Mouse (Mus musculus): ENCODE measurements around the gene Hist1h2be. TPM values are rescaled to one million over a fixed set of nuclear protein-coding genes. Genes with fewer than 3 reads are reported as not detected.
"Not testable (repeated sequence)": the region's sequence is repeated elsewhere in the genome, so short reads cannot be mapped to it uniquely, and the experiment has no call there.

Hist1h2be gene
- total RNA-seq, 2 experiments from 2014 or later: 7.4 to 7.7 TPM

DNA sequence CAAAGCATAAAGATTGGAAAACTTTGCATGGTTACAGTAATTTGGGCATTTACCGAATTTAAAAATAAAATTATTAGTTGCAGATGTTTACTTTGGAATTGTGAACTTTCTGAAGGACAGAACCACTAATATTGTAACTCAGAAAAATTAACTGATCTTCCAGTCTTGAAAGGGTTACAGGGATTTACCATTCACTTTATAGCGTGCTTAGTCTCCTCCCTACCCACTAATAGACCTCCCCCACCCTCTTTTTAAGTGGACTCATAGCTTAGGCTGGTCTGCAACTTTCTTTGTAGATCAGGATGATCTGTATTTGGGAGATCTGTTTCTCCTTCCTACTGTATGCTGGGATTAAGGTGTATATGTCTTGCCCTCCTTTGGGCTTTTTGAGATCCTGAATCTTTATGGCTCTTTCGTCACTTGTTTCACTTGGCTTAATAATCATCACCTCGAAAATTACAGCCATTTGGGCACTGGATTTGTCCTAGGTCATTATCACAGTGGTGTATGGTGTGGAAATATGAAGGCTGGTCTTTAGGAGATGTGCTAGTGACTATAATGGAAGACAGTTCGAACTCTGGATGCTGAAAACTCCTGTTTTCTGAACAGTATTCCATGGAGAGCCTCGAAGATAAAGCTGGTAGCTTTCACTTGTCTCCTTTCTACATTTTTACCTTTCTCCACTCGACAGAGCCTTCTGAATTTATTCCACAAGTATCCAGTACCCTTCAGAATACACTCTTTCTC, 84.7 kb downstream of the Hist1h2be start:
- intact Hi-C loops (cut with DNase I): no loop called here
- no peak for DNase-seq (ENCODE audit: low spot score in 2 of 2)

DNA sequence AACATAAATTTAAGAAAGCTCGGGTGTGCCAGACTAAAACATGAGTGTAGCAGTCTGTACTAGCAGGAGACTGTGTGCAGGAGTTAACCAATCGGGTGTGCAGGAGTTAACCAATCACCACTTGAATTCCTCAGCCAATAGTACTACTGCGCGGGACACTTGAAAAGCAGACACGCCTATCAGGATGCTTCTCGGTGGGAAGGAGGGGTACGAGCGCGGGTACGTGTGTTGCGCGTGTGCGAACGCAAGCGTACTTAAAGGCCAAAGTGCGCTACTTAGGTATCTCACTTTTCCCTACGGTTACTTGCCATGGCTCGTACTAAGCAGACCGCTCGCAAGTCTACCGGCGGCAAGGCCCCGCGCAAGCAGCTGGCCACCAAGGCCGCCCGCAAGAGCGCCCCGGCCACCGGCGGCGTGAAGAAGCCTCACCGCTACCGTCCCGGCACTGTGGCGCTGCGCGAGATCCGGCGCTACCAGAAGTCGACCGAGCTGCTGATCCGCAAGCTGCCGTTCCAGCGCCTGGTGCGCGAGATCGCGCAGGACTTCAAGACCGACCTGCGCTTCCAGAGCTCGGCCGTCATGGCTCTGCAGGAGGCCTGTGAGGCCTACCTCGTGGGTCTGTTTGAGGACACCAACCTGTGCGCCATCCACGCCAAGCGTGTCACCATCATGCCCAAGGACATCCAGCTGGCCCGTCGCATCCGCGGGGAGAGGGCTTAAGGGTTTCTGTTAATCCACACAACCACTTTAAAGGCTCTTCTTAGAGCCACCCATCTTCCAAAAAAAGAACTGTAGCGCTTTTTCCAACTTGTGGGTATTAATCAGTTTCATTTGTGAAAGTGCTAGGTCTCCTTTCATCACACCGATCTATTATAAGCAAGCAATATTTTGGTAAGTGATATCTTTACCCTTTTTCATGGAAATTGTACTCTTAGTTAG, 85.5 kb downstream of the Hist1h2be start, which contains the start of gene Hist1h3g:
TSS of gene Hist1h3g (plus strand) at position 286 of the 939 bp plus-strand sequence.
- intact Hi-C loops (cut with DNase I): not testable (repeated sequence)

DNA sequence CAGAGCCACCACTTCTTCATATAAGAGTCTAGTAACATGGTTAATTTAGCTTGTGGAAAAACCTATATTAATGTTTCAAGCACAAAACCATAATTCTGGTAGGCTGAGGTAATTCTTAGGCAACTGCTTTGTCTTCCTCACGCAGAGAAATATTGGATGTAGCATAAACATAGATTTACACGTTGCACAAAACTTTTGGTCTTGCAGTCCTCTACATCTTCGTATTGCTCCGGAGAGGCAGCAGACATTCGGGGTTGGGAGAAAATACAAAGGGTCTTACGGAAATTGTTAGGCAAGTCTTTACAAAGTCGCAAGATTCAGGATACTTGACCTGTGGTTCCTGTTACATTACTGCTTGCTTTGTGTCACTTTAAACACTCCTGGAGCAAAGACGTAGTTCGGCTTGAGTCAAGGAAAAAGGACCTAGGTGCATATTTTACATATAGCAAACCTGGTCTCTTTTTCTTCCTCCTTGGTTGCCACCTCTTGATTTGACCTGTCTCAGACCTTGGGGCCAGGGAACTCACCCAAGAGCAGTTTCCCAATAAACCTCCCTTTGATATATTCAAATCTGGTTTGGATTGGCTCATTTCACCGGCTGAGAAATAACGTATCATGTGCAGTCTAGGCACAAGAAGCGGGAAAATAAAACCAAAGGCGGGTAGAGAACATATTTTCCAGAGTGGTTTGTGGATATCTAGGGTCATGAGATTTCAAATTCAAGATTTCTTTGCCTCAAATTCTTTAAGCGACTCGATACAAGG, 86.4 kb downstream of the Hist1h2be start:
- DNase-seq (ENCODE audit: low spot score in 2 of 2): no peak
- intact Hi-C loops (cut with DNase I): loop anchor here (5.0 kb wide), 3 partner anchors 88 to 1817 kb away; partner anchors contain the start of genes Hist1h1c, Hist1h1e, Hist1h2ai and Hist1h2be

More for the DNA sequence above, 85.5 kb downstream of the Hist1h2be start, which contains the start of gene Hist1h3g:
- DNase-seq (ENCODE audit: low spot score in 2 of 2): peak; percentile 92 to 97

Small RNAs within 50 kb of the gene (microRNA-seq; reads per million reads assigned to microRNA genes)
- gene Gm44297 (0 reads per million in 2 experiments), gene Gm44359 (0 reads per million in 2 experiments), gene Gm44394 (0 reads per million in 2 experiments)

Other genes starting within 250 kb of the Hist1h2be start
- 1 to 10 TPM; 8.3 to 8.9 TPM for gene Abt1, start 197.3 kb downstream of the Hist1h2be start, total RNA-seq (2021)
- not detected for gene Btn1a1, start 155.2 kb downstream of the Hist1h2be start, total RNA-seq (2021)
- gene Btn2a2, start 132.3 kb downstream of the Hist1h2be start, total RNA-seq (2021): 1 to 10 TPM; 1.1 to 1.3 TPM
- gene Hist1h4h, start 90.1 kb downstream of the Hist1h2be start, total RNA-seq (2021): 100 to 1,000 TPM; 300 to 349 TPM
- gene Hist1h2af, start 87.2 kb downstream of the Hist1h2be start, total RNA-seq (2021): 1 to 10 TPM; 1.6 to 3.9 TPM
- gene Hist1h3g, start 85.7 kb downstream of the Hist1h2be start, total RNA-seq (2021): 1 to 10 TPM; 3.1 to 4.6 TPM
- gene Hist1h2bh, start 77.7 kb downstream of the Hist1h2be start, total RNA-seq (2021): under 1 TPM; 0.57 to 0.87 TPM
- gene Hist1h3f, start 77.1 kb downstream of the Hist1h2be start, total RNA-seq (2021): 10 to 100 TPM; 16.0 to 17.8 TPM
- gene Hist1h4f, start 69.5 kb downstream of the Hist1h2be start, total RNA-seq (2021): 100 to 1,000 TPM; 160 to 188 TPM
- 1 to 10 TPM; 3.6 to 5.7 TPM for gene Hist1h1d, start 67.9 kb downstream of the Hist1h2be start, total RNA-seq (2021)
- gene Hist1h3e, start 58.8 kb downstream of the Hist1h2be start, total RNA-seq (2021): 10 to 100 TPM; 41.7 to 46.6 TPM
- 1 to 10 TPM; 5.0 to 6.6 TPM for gene Hist1h2ae, start 49.9 kb downstream of the Hist1h2be start, total RNA-seq (2021)
- 10 to 100 TPM; 82.4 to 88.3 TPM for gene Hist1h2bg, start 49.7 kb downstream of the Hist1h2be start, total RNA-seq (2021)
- gene Hist1h2bf, start 46.9 kb downstream of the Hist1h2be start, total RNA-seq (2021): 10 to 100 TPM; 25.7 to 29.4 TPM
- gene Hist1h2ad, start 46.7 kb downstream of the Hist1h2be start, total RNA-seq (2021): 1 to 10 TPM; 9.0 to 9.1 TPM
- gene Hist1h3d, start 45.4 kb downstream of the Hist1h2be start, total RNA-seq (2021): 10 to 100 TPM in 1 of 2 experiments, 1 to 10 TPM in 1; 7.2 to 10.5 TPM
- 100 to 1,000 TPM; 121 to 160 TPM for gene Hist1h4d, start 39.5 kb downstream of the Hist1h2be start, total RNA-seq (2021)
- gene Hist1h1e, start 1.4 kb upstream of the Hist1h2be start, total RNA-seq (2021): 10 to 100 TPM; 53.2 to 67.9 TPM
- 1 to 10 TPM; 2.1 to 2.4 TPM for gene Hist1h2ac, start 62.8 kb upstream of the Hist1h2be start, total RNA-seq (2021)
- gene Hist1h2bc, start 63.1 kb upstream of the Hist1h2be start, total RNA-seq (2021): 10 to 100 TPM; 32.7 to 35.0 TPM
- gene Hist1h1t, start 74.7 kb upstream of the Hist1h2be start, total RNA-seq (2021): not detected
- 100 to 1,000 TPM in 1 of 2 experiments, 10 to 100 TPM in 1; 94.8 to 129 TPM for gene Hist1h4c, start 77.3 kb upstream of the Hist1h2be start, total RNA-seq (2021)
- 1 to 10 TPM; 3.1 to 3.7 TPM for gene Hfe, start 89.7 kb upstream of the Hist1h2be start, total RNA-seq (2021)
- 10 to 100 TPM; 51.7 to 71.1 TPM for gene Hist1h1c, start 117.7 kb upstream of the Hist1h2be start, total RNA-seq (2021)
- gene Hist1h3c, start 124.5 kb upstream of the Hist1h2be start, total RNA-seq (2021): 1 to 10 TPM; 1.9 to 2.6 TPM
- 10 to 100 TPM; 17.5 to 23.2 TPM for gene Hist1h2bb, start 125.6 kb upstream of the Hist1h2be start, total RNA-seq (2021)
- 10 to 100 TPM; 27.5 to 31.4 TPM for gene Hist1h2ab, start 130.0 kb upstream of the Hist1h2be start, total RNA-seq (2021)
- 10 to 100 TPM in 1 of 2 experiments, 1 to 10 TPM in 1; 9.3 to 14.5 TPM for gene Hist1h3b, start 131.1 kb upstream of the Hist1h2be start, total RNA-seq (2021)
- 10 to 100 TPM; 87.5 to 89.8 TPM for gene Hist1h4b, start 135.9 kb upstream of the Hist1h2be start, total RNA-seq (2021)
- gene Hist1h4a, start 140.1 kb upstream of the Hist1h2be start, total RNA-seq (2021): 10 to 100 TPM; 47.0 to 58.8 TPM
- gene Hist1h3a, start 141.3 kb upstream of the Hist1h2be start, total RNA-seq (2021): 10 to 100 TPM; 35.9 to 40.0 TPM
- 10 to 100 TPM; 18.2 to 29.1 TPM for gene Hist1h1a, start 142.5 kb upstream of the Hist1h2be start, total RNA-seq (2021)
- not detected for gene Trim38, start 148.8 kb upstream of the Hist1h2be start, total RNA-seq (2021)
- gene Slc17a2, start 185.9 kb upstream of the Hist1h2be start, total RNA-seq (2021): not detected
- gene Slc17a3, start 218.3 kb upstream of the Hist1h2be start, total RNA-seq (2021): under 1 TPM; 0.11 to 0.16 TPM
- not detected for gene Slc17a1, start 246.6 kb upstream of the Hist1h2be start, total RNA-seq (2021)

All from left cerebral cortex, postnatal 25 days (tissue).